Mouse (Mus musculus) CD4-positive, CD25-positive, alpha-beta regulatory T cell (primary cell): ENCODE measurements around the gene Sult2a7. TPM values are rescaled to one million over a fixed set of nuclear protein-coding genes. Genes with fewer than 3 reads are reported as not detected.

Source experiments
- polyA plus RNA-seq: library from polyadenylated mRNA; unstranded; fragments of 100-300 nt; shearing (Covaris generic); gene quantifications from one replicate; pipeline ENCODE4 v1.2.1, GENCODE M21; 2017

Sult2a7 gene
- not detected for polyA plus RNA-seq

GRCm38 (mm10) chr7:14494130-14494529 is at the start of gene Sult2a7:
Sult2a7 (minus strand) TSS chr7:14494230.

GRCm38 (mm10) chr7:14446534-14446933 is 47.5 kb downstream of the Sult2a7 start, which contains the start of gene Sult2a8:
Sult2a8 (minus strand) TSS chr7:14446769.

Other genes with a start within 250 kb of the Sult2a7 start
- not detected for gene Sult2a6, start 239.4 kb downstream of the Sult2a7 start, polyA plus RNA-seq
- gene Obox8, start 160.7 kb downstream of the Sult2a7 start, polyA plus RNA-seq = 0.20 TPM
- not detected for gene Sult2a8, start 47.5 kb downstream of the Sult2a7 start, polyA plus RNA-seq
- not detected for gene Vmn1r90, start 69.3 kb upstream of the Sult2a7 start, polyA plus RNA-seq
- not detected for gene Obox7, start 165.3 kb upstream of the Sult2a7 start, polyA plus RNA-seq